Mouse (Mus musculus) heart, embryonic 16.5 days (tissue): Measurements from ENCODE around the gene Ypel5. TPM values are rescaled to one million over a fixed set of nuclear protein-coding genes. Genes with fewer than 3 reads are reported as not detected.

Source experiments
- ATAC-seq: fragments of 200-750 bp; cut with Nextera tagmentation; replicated peaks from 2 replicates; pipeline ENCODE4 v1.8.0; 2017; ENCODE audit warnings: moderate number of reproducible peaks; ENCODE audit not compliant: insufficient read depth, low FRiP score; ENCODE audit errors: extremely low read depth
- H3K27ac ChIP-seq: fragments of 300-500 bp; sonication (generic); 2 replicates; pipeline ENCODE4 v1.5.1; 2014; ENCODE audit warnings: mild to moderate bottlenecking, low read length, control low read depth, moderate library complexity
- H3K27me3 ChIP-seq: fragments of 300-500 bp; sonication (generic); 2 replicates; pipeline ENCODE4 v1.6.1; 2014; ENCODE audit warnings: low read length, mixed read lengths; ENCODE audit not compliant: control insufficient read depth, insufficient read depth
- H3K36me3 ChIP-seq: fragments of 300-500 bp; sonication (generic); 2 replicates; pipeline ENCODE4 v1.6.1; 2014; ENCODE audit not compliant: control insufficient read depth, insufficient read depth
- H3K4me1 ChIP-seq: fragments of 300-500 bp; sonication (generic); 2 replicates; pipeline ENCODE4 v1.6.1; 2014; ENCODE audit warnings: low read length, mixed read lengths; ENCODE audit not compliant: control insufficient read depth, insufficient read depth
- H3K4me2 ChIP-seq: fragments of 300-500 bp; sonication (generic); 2 replicates; pipeline ENCODE4 v1.6.1; 2014; ENCODE audit warnings: low read depth, mild to moderate bottlenecking, control low read depth, low read length
- H3K4me3 ChIP-seq: fragments of 300-500 bp; sonication (generic); 2 replicates; pipeline ENCODE4 v1.5.1; 2014; ENCODE audit warnings: mild to moderate bottlenecking, control low read depth, low read length
- H3K9ac ChIP-seq: fragments of 300-500 bp; sonication (generic); 2 replicates; pipeline ENCODE4 v1.6.1; 2014; ENCODE audit warnings: low read length, control low read depth
- H3K9me3 ChIP-seq: fragments of 300-500 bp; sonication (generic); replicated peaks from 2 replicates; pipeline ENCODE4 v1.6.1; 2016; ENCODE audit warnings: low read length; ENCODE audit not compliant: control insufficient read depth
- WGBS: fragments of 180-500 bp; shearing (Covaris S2); extraction: QIAGEN DNeasy Blood & Tissue Kit; methylation state at CpG from one replicate; pipeline ENCODE4 v1.1.7; 2014; 5-methylcytosine and 5-hydroxymethylcytosine counted together
- polyA plus RNA-seq: library from polyadenylated mRNA; unstranded; fragments of >200 nt; fragmentation: Nextera tagmentation; extraction: Ambion mirVana; gene quantifications from 2 replicates; pipeline ENCODE4 v1.2.1, GENCODE M21; 2015

Gene Ypel5
- polyA plus RNA-seq, 1 experiment from 2014 or later, result 69.8 TPM

DNA sequence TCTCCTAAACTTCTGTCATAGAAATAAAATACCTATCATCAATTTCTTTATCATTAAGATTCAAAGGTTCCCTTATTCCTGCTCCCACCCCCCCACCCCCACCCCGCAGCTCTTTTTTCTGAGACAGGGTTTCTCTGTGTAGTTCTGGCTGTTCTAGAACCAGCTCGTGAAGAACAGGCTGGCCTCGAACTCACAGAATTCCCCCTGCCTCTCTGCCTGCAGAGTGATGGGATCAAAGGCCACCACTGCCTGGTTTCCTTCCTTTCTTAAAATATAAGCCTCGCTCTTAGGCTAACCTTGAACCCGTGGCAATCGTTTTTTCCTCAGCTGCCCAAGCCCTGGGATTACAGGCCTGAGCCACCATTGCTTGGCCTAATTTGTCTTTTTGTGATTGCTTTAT, 55.3 kb downstream of the Ypel5 start:
- no peaks in the 10 kb centered on the region for H3K36me3 ChIP-seq
- H3K4me2 ChIP-seq, result no peak overlapping the region
- ATAC-seq, result no peak
- 91% methylated on average over 6 of the region's 6 CpGs for WGBS
- H3K9me3 ChIP-seq, result no peaks in the 10 kb centered on the region
- H3K27ac ChIP-seq, result no peak overlapping the region
- no peak overlapping the region for H3K9ac ChIP-seq
- H3K27me3 ChIP-seq, result no peaks in the 10 kb centered on the region
- H3K4me3 ChIP-seq, result no peak overlapping the region
- H3K4me1 ChIP-seq, result peaks cover 9% of the 10 kb centered on the region

- ATAC-seq, result no peak
- Histone ChIP-seq H3K27ac (no peak overlapping the region), H3K27me3 (no peaks in the 10 kb centered on the region), H3K4me3 (no peak overlapping the region), H3K36me3 (no peaks in the 10 kb centered on the region), H3K9ac (no peak overlapping the region), H3K4me2 (no peak overlapping the region), H3K9me3 (no peaks in the 10 kb centered on the region), H3K4me1 (peaks cover 4% of the 10 kb centered on the region)
- WGBS, result 90% methylated on average over 3 of the region's 3 CpGs
Measured at GRCm38 (mm10) chr17:72895506-72895905, 59.3 kb downstream of the Ypel5 start.

DNA sequence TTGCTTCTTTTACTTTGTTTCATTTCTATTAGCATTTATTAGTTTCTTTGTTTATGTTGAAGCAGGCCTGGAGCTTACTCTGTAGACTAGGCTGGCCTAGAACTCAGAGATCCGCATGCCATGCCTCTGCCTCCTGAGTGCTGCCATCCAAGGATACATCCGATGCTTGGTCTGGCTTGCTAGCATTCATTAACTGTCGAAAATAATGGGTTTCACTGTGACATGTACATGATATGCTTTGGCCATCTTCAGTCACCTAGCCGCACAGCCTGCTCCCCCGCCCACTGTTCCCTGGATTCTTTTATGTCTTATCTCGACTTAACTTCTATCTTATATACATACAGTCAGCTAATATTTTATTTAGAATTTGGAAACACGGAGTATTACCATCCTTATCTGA, 60.8 kb downstream of the Ypel5 start:
- H3K9me3 ChIP-seq, result no peaks in the 10 kb centered on the region
- no peaks in the 10 kb centered on the region for H3K36me3 ChIP-seq
- H3K4me3 ChIP-seq, result no peak overlapping the region
- WGBS, result 76% methylated on average over 7 of the region's 7 CpGs
- H3K27ac ChIP-seq, result no peak overlapping the region
- no peak overlapping the region for H3K4me2 ChIP-seq
- no peaks in the 10 kb centered on the region for H3K27me3 ChIP-seq
- H3K9ac ChIP-seq, result no peak overlapping the region
- H3K4me1 ChIP-seq, result peaks cover 5% of the 10 kb centered on the region; the same call in 1 of the 2 replicates
- ATAC-seq, result no peak

- WGBS, result 61% methylated on average over 5 of the region's 5 CpGs
- H3K36me3 ChIP-seq, result no peaks in the 10 kb centered on the region
- no peak overlapping the region for H3K27ac ChIP-seq
- H3K9me3 ChIP-seq, result no peaks in the 10 kb centered on the region
- H3K9ac ChIP-seq, result no peak overlapping the region
- H3K4me2 ChIP-seq, result no peak overlapping the region
- no peak for ATAC-seq
- no peak overlapping the region for H3K4me3 ChIP-seq
- no peaks in the 10 kb centered on the region for H3K27me3 ChIP-seq
- H3K4me1 ChIP-seq, result peaks cover 5% of the 10 kb centered on the region; the same call in 1 of the 2 replicates
Measured at GRCm38 (mm10) chr17:72897961-72898360, 61.7 kb downstream of the Ypel5 start.

DNA sequence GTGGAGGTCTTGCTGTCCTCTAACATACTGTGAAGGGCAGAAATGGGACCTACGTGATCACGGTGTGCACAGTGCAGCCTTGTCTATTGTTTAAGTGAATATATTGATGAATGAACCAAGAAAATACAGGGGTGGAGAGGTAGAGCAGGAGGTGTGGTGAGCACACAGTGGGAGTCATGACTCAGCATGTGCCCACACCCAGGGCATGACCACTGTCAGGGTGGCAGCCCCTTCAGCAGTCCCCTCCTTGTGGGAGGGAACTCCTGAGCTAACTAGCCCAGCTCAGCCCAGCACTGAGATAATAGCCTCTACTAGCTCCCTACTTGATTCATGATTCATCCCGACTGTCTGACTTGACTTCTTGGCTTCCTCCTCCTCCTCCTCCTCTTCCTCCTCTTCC, 62.5 kb downstream of the Ypel5 start:
- H3K36me3 ChIP-seq, result no peaks in the 10 kb centered on the region
- ATAC-seq, result no peak; the same call in 1 of the 2 replicates
- no peaks in the 10 kb centered on the region for H3K27me3 ChIP-seq
- 50% methylated on average over 3 of the region's 3 CpGs for WGBS
- no peak overlapping the region for H3K4me2 ChIP-seq
- peaks cover 5% of the 10 kb centered on the region; the same call in 1 of the 2 replicates for H3K4me1 ChIP-seq
- H3K27ac ChIP-seq, result no peak overlapping the region
- H3K9ac ChIP-seq, result no peak overlapping the region
- no peak overlapping the region for H3K4me3 ChIP-seq
- no peaks in the 10 kb centered on the region for H3K9me3 ChIP-seq

Other genes starting within 250 kb of the Ypel5 start
- gene Alk, start 231.8 kb upstream of the Ypel5 start, polyA plus RNA-seq, result 0.05 and 0.20 TPM in 2 replicates
- gene Lbh, start 81.9 kb downstream of the Ypel5 start, polyA plus RNA-seq, result 28.4 and 30.1 TPM in 2 replicates